Mouse (Mus musculus) bone marrow, adult 2 months (tissue): ENCODE results near the gene Kcnf1.

ENCODE experiments used
- CTCF ChIP-seq: fragments of 200-500 bp; IDR thresholded peaks from 2 replicates; pipeline ENCODE4 v1.5.1; 2011; ENCODE audit warnings: low read length, control low read depth; ENCODE audit not compliant: control insufficient read depth, insufficient read depth
- POLR2A ChIP-seq: fragments of 200-500 bp; IDR thresholded peaks from 2 replicates; pipeline ENCODE4 v1.6.1; 2011; ENCODE audit warnings: low read depth, mild to moderate bottlenecking, control low read depth, low read length, borderline replicate concordance; ENCODE audit not compliant: control insufficient read depth

GRCm38 (mm10) chr12:17223050-17223449, 46.4 kb upstream of the Kcnf1 start:
- TF ChIP-seq POLR2A (no peak), CTCF (no peak)
